Mouse (Mus musculus): ENCODE results near the gene Olfr551.
"Not testable (repeated sequence)": the region's sequence is repeated elsewhere in the genome, so short reads cannot be mapped to it uniquely, and the experiment has no call there.

Gene Olfr551

GRCm38 (mm10) chr7:102591786-102592185, at the start of gene Olfr551:
Olfr551 (minus strand) TSS chr7:102591886.
- no peak for DNase-seq (ENCODE audit: low spot score in 2 of 2)

GRCm38 (mm10) chr7:102638132-102638531, 46.4 kb upstream of the Olfr551 start, which contains the start of gene Olfr554:
Olfr554 (plus strand) TSS chr7:102638432.
- no peak for DNase-seq (ENCODE audit: low spot score in 2 of 2)

GRCm38 (mm10) chr7:102636665-102637064, 45.0 kb upstream of the Olfr551 start:
- DNase-seq (ENCODE audit: low spot score in 2 of 2): peak; percentile 21 to 54

DNA sequence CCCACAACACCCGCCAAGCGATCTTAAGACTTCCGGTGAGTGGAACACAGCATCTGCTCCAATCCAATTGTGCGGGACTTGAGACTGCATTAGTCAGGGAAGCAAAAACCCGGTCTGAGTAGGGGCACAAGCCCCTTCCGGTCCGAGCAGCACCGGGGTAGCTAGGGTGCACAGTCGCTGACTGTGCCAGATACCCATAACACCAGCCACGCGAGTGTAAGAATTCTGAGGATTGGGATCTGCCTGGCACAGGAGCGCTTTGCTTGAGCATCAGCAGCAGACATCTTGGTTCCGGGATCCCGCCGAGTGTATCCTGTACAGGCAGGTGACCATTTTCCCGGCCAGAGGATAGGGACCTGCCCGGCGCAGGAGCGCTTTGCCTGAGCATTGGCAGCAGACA, 28.7 kb upstream of the Olfr551 start:
- not testable (repeated sequence) for DNase-seq (ENCODE audit: low spot score in 2 of 2)

DNA sequence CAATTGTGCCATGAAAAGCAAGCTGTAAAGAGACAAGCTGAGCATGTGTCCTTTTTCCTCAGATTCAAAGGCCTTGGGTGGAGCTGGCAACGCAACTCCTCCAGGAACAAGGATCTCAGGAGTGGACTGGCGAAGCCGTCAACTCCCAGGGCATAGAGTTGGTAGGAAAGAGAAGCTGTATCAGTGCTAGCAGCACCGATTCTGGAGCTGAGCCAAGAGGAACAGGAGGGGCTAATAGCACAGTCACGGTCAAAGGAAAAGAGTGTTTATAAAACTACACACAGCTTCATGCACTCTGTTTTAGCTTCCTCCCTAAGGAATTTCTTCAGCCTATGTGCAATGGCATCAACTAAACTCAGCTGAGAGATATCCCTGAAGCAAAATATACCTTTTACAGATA, 27.9 kb upstream of the Olfr551 start:
- no peak for DNase-seq (ENCODE audit: low spot score in 2 of 2)

DNA sequence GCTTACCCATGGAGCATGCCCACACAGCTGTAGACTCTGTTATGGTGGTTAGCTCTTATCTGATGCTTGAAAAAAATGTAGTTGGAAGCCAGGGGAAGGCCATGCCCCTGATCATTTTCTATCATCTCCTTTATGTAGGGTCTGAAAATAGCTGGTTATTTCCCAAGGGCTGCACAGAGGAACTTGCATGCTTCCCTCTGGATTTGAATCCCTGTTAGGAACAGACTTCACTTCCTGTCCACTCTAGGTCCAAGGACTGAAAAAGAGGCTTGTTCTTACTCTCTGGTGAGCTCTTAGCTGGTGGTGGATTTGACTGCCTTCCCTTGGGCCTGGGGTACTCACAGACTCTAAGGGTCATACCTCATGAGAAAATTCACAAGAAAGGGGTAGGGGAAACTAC, 26.4 kb upstream of the Olfr551 start, which contains the start of gene Olfr553:
TSS of gene Olfr553 (minus strand) at position 101 of the 400 bp plus-strand sequence.
- no peak for DNase-seq (ENCODE audit: low spot score in 2 of 2)

DNA sequence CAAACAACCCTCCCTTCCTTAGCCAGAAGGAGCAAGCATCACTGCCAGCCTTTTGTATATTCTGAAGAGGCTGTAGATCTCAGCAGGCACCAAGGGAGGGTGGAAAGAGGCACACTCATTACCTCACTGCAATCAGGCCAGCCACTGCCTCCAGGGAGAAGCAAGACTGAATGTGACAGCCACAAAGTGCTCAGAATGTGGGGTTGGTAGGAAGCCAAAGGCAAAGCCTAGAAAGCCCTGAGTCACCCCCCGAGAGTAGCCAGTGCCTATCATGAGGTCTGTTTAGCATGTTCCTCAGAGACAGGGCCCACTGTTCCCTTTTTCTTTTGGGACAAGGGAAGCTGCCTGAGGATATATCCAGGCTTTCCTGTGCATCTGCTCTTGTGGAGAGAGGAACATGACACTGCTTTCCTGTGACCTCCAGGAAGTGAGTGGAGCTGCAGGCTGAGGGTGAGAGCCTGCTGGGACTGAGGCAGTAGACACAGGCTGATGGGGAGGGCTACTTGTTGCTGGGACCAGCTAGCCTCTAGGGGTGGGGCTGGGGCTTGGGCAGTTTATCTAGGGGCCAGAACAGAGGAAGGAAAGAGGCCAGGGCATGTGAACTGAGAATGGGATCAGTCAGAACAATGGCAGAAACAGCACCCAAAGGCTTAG, 5.8 kb upstream of the Olfr551 start, which contains the start of gene Olfr552:
TSS of gene Olfr552 (plus strand) at position 393 of the 654 bp plus-strand sequence.
- no peak for DNase-seq (ENCODE audit: low spot score in 2 of 2)

GRCm38 (mm10) chr7:102575998-102576397, 15.7 kb downstream of the Olfr551 start:
- DNase-seq (ENCODE audit: low spot score in 2 of 2): no peak

DNA sequence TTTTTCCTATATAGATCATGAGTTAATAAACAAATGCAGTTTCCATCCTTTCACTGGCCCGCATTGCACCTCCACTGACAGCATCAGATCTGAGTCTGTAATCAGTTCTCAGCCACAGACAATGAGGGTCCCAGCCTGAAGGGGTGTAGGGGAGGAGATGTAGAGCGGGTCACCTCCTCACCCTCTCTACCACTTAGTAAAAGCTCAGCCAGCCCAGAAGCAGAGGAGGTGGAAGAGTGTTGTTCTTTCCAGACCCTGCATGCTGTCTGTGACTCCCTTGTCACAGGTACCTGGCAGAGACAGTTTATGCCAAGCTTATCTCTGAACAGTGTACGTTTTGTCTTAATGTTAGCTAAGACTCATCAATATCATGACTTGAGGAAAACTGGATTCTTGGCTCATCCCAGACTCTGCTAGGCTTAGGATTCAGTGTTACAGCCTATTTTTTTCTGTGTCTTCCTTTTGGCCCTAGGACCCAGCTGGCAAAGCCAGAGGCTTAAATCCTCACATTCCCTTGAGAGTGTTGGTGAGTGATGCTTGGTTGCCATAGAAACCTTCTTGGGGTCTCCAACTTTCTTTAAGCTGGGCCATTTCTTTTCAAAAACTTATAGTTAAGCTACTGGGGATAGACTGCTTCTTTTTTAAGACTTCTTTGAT, 18.4 kb downstream of the Olfr551 start:
- DNase-seq (ENCODE audit: low spot score in 2 of 2): no peak

GRCm38 (mm10) chr7:102571142-102571541, 20.5 kb downstream of the Olfr551 start, which contains the start of gene Olfr550:
Olfr550 (plus strand) TSS chr7:102571442.
- DNase-seq (ENCODE audit: low spot score in 2 of 2): no peak

GRCm38 (mm10) chr7:102566219-102566618, 25.5 kb downstream of the Olfr551 start:
- DNase-seq (ENCODE audit: low spot score in 2 of 2): no peak

- DNase-seq (ENCODE audit: low spot score in 2 of 2): peak; percentile 82 to 85
These were observed 26.4 kb downstream of the Olfr551 start, which contains the start of gene Trim21 for GRCm38 (mm10) chr7:102564999-102565997. Trim21 (minus strand) TSS chr7:102565486.

- no peak for DNase-seq (ENCODE audit: low spot score in 2 of 2)
These were observed 38.4 kb downstream of the Olfr551 start for GRCm38 (mm10) chr7:102553279-102553678.

GRCm38 (mm10) chr7:102549570-102549969, 42.1 kb downstream of the Olfr551 start, which contains the start of gene Olfr549:
Olfr549 (plus strand) TSS chr7:102549870.
- DNase-seq (ENCODE audit: low spot score in 2 of 2): no peak

- no peak for DNase-seq (ENCODE audit: low spot score in 2 of 2)
These were observed 50.4 kb downstream of the Olfr551 start for GRCm38 (mm10) chr7:102541251-102541650.

- no peak for DNase-seq (ENCODE audit: low spot score in 2 of 2)
These were observed 51.1 kb downstream of the Olfr551 start, which contains the start of gene Olfr548-ps1 for GRCm38 (mm10) chr7:102540596-102540995. Olfr548-ps1 (plus strand) TSS chr7:102540896.

DNA sequence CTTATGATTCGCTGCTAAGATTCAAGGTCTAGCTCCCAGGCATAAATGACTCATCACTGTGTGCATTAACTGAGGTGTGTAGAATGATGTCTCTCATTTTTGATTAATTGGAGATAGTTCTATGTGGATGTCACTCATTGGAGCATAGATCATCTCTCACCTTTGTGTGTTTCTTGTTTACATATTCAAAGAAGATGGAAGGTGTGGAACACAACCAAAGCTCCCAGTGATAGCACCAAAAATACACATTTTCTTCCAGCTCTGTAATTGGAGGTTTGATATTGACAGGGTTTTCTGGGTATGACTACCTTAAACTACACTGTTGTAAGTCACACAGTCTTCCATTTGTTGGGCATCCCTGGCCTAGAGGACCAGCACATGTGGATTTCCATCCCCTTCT, 57.2 kb downstream of the Olfr551 start, which contains the start of gene Olfr547:
TSS of gene Olfr547 (plus strand) at position 301 of the 400 bp plus-strand sequence.
- no peak for DNase-seq (ENCODE audit: low spot score in 2 of 2)
